In the genomic region with DNA sequence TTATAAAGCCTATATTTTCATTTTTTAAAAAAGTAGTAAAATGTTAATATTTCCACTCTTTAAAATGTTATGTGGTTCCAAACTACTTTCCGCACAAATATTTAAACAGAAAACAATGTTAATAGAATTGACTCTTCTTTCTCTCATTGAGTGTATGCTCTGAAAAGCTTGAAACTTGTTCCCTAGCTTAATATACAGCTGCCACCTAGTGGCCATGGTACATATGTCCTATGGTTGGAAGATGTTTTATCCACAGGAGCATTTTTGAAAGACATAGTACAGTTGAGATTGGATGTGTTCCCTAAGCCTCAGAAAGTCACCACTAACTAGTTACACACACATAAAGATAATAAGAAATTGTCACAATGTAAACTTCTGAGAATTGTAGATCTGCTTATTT, we compare ENCODE assay signal across 10 mouse cellular contexts. TPM values are rescaled to one million over a fixed set of nuclear protein-coding genes. Genes with fewer than 3 reads are reported as not detected.
DNase-seq lines count a peak whose midpoint lies in the region; ATAC-seq and TF ChIP-seq lines count a peak whose summit lies in the region.
"Had no signal": no experiment of that assay in that cellular context is flagged by ENCODE, and none has a peak within 500 bp of the region (broad histone marks: within the 10 kb centered on the region; RNA-seq: fewer than 3 reads in every experiment).

No protein-coding gene starts in this region.

- no peaks in the 10 kb centered on the region for H3K9me3 ChIP-seq in forebrain, embryonic 11.5 days (ENCODE audit: control insufficient read depth, low read length)
- H3K9me3 ChIP-seq in forebrain, embryonic 10.5 days = no peaks in the 10 kb centered on the region
- no peaks in the 10 kb centered on the region for H3K9me3 ChIP-seq in liver, embryonic 12.5 days (replicated peaks)
- no peaks in the 10 kb centered on the region for H3K9me3 ChIP-seq in embryonic facial prominence, embryonic 14.5 days (ENCODE audit: control insufficient read depth, low read length)
- H3K9me3 ChIP-seq in lung, postnatal 0 days (ENCODE audit: low read length) = no peaks in the 10 kb centered on the region
- H3K9me3 ChIP-seq: megakaryocyte, embryonic 14.5 days had no signal

- 0 out of 2 replicates have a peak, but pooled peaks have one; percentile 64 for ATAC-seq in forebrain, embryonic 11.5 days (replicated peaks; ENCODE audit: low FRiP score)
- ATAC-seq in liver, embryonic 12.5 days = no peak
- ATAC-seq in embryonic facial prominence, embryonic 14.5 days (ENCODE audit: low read depth) = no peak
- ATAC-seq in lung, postnatal 0 days = no peak
- ATAC-seq in activated CD4-positive, CD25-positive, alpha-beta regulatory T cell, adult 4 months = no peak

- WGBS in forebrain, embryonic 11.5 days = 51% methylated on average over 1 of the region's 1 CpGs
- 59% methylated on average over 1 of the region's 1 CpGs for WGBS in forebrain, embryonic 10.5 days
- 22% methylated on average over 1 of the region's 1 CpGs for WGBS in liver, embryonic 12.5 days (ENCODE audit: insufficient replicate concordance)
- 43% methylated on average over 1 of the region's 1 CpGs for WGBS in embryonic facial prominence, embryonic 14.5 days
- 34% methylated on average over 1 of the region's 1 CpGs for WGBS in lung, postnatal 0 days

- no peaks in the 10 kb centered on the region for H3K27me3 ChIP-seq in forebrain, embryonic 11.5 days (ENCODE audit: control insufficient read depth, insufficient read depth, low read length)
- no peaks in the 10 kb centered on the region for H3K27me3 ChIP-seq in forebrain, embryonic 10.5 days (ENCODE audit: poor library complexity, severe bottlenecking)
- H3K27me3 ChIP-seq in liver, embryonic 12.5 days (replicated peaks) = no peaks in the 10 kb centered on the region
- no peaks in the 10 kb centered on the region for H3K27me3 ChIP-seq in embryonic facial prominence, embryonic 14.5 days (replicated peaks; ENCODE audit: control insufficient read depth, insufficient read depth, low read length)
- no peaks in the 10 kb centered on the region for H3K27me3 ChIP-seq in lung, postnatal 0 days (replicated peaks; ENCODE audit: insufficient read depth, low read length)
- H3K27me3 ChIP-seq: megakaryocyte, embryonic 14.5 days had no signal

- no peak for TF ChIP-seq EP300 in lung, postnatal 0 days (IDR thresholded peaks at IDR 0.05)

- H3K36me3 ChIP-seq in forebrain, embryonic 11.5 days (ENCODE audit: control insufficient read depth, insufficient read depth, low read length) = no peaks in the 10 kb centered on the region
- H3K36me3 ChIP-seq in forebrain, embryonic 10.5 days (replicated peaks) = no peaks in the 10 kb centered on the region
- H3K36me3 ChIP-seq in liver, embryonic 12.5 days = no peaks in the 10 kb centered on the region
- H3K36me3 ChIP-seq in embryonic facial prominence, embryonic 14.5 days (ENCODE audit: control insufficient read depth, insufficient read depth, low read length) = no peaks in the 10 kb centered on the region
- no peaks in the 10 kb centered on the region for H3K36me3 ChIP-seq in lung, postnatal 0 days (ENCODE audit: insufficient read depth, low read length)

- peak; percentile 79 for TF ChIP-seq CTCF in lung, postnatal 0 days (IDR thresholded peaks at IDR 0.05)

- no peaks in the 10 kb centered on the region for H3K4me1 ChIP-seq in forebrain, embryonic 11.5 days (replicated peaks; ENCODE audit: control insufficient read depth, insufficient read depth, low read length)
- no peaks in the 10 kb centered on the region for H3K4me1 ChIP-seq in forebrain, embryonic 10.5 days
- H3K4me1 ChIP-seq in liver, embryonic 12.5 days = no peaks in the 10 kb centered on the region
- no peaks in the 10 kb centered on the region for H3K4me1 ChIP-seq in embryonic facial prominence, embryonic 14.5 days (ENCODE audit: control insufficient read depth, insufficient read depth, low read length)
- H3K4me1 ChIP-seq in lung, postnatal 0 days (ENCODE audit: insufficient read depth, low read depth, low read length) = no peaks in the 10 kb centered on the region
- H3K4me1 ChIP-seq: megakaryocyte, embryonic 14.5 days had no signal

- H3K4me2 ChIP-seq in forebrain, embryonic 11.5 days (ENCODE audit: low read depth, low read length, severe bottlenecking) = no peak overlapping the region
- H3K4me2 ChIP-seq in liver, embryonic 12.5 days = no peak overlapping the region
- H3K4me2 ChIP-seq in embryonic facial prominence, embryonic 14.5 days (ENCODE audit: low read depth, low read length) = no peak overlapping the region
- no peak overlapping the region for H3K4me2 ChIP-seq in lung, postnatal 0 days (replicated peaks; ENCODE audit: low read depth, low read length)

- H3K9ac ChIP-seq in forebrain, embryonic 11.5 days (ENCODE audit: low read length) = no peak overlapping the region
- no peak overlapping the region for H3K9ac ChIP-seq in liver, embryonic 12.5 days
- H3K9ac ChIP-seq in embryonic facial prominence, embryonic 14.5 days (ENCODE audit: low read depth, low read length) = no peak overlapping the region
- H3K9ac ChIP-seq in lung, postnatal 0 days (replicated peaks; ENCODE audit: low read depth) = no peak overlapping the region

- H3K27ac ChIP-seq in forebrain, embryonic 11.5 days (ENCODE audit: low read depth, low read length) = no peak overlapping the region
- no peak overlapping the region for H3K27ac ChIP-seq in forebrain, embryonic 10.5 days
- no peak overlapping the region for H3K27ac ChIP-seq in liver, embryonic 12.5 days
- H3K27ac ChIP-seq in embryonic facial prominence, embryonic 14.5 days (replicated peaks; ENCODE audit: low read depth, low read length) = no peak overlapping the region
- no peak overlapping the region for H3K27ac ChIP-seq in lung, postnatal 0 days (ENCODE audit: low read length)

- no peak for DNase-seq in forebrain, embryonic 11.5 days (ENCODE audit: low spot score)
- DNase-seq in forebrain, embryonic 10.5 days (ENCODE audit: extremely low spot score, low spot score) = no peak
- DNase-seq in liver (peak; percentile 14), MEL-GATA-1-ER (ENCODE audit: extremely low read depth, low read depth) (peak; percentile 19)
- DNase-seq in embryonic facial prominence, embryonic 14.5 days (ENCODE audit: low spot score) = peak; percentile 82
- peak; percentile 64 for DNase-seq in lung, postnatal 0 days (ENCODE audit: low spot score)

- no peak overlapping the region for H3K4me3 ChIP-seq in forebrain, embryonic 11.5 days (ENCODE audit: low read depth, low read length)
- no peak overlapping the region for H3K4me3 ChIP-seq in forebrain, embryonic 10.5 days
- H3K4me3 ChIP-seq in liver, embryonic 12.5 days = no peak overlapping the region
- no peak overlapping the region for H3K4me3 ChIP-seq in embryonic facial prominence, embryonic 14.5 days (ENCODE audit: low read depth, low read length)
- H3K4me3 ChIP-seq in lung, postnatal 0 days (ENCODE audit: low read depth, low read length) = no peak overlapping the region
- H3K4me3 ChIP-seq: megakaryocyte, embryonic 14.5 days had no signal

RNA-seq across cellular contexts. Expression of a gene that starts 11.7 kb away (rescaled TPM):
- polyA plus RNA-seq in forebrain, embryonic 11.5 days (2014; fragmentation: Nextera tagmentation; extraction: Ambion mirVana) = not detected in 2 replicates
- not detected in 2 replicates for polyA plus RNA-seq in forebrain, embryonic 10.5 days (2016; fragmentation: Nextera tagmentation; extraction: Ambion mirVana)
- not detected in 2 replicates for polyA plus RNA-seq in liver, embryonic 12.5 days (2016; fragmentation: Nextera tagmentation; extraction: Ambion mirVana)
- polyA plus RNA-seq in embryonic facial prominence, embryonic 14.5 days (2014; fragmentation: Nextera tagmentation; extraction: Ambion mirVana) = not detected in 2 replicates
- not detected in 2 replicates for polyA plus RNA-seq in lung, postnatal 0 days (2015; fragmentation: Nextera tagmentation; extraction: Ambion mirVana)
- polyA plus RNA-seq in activated CD4-positive, CD25-positive, alpha-beta regulatory T cell, adult 4 months (2017; shearing (Covaris generic)) = under 1 TPM in 1 of 2 experiments, not detected in 1; 0.29 TPM
- polyA plus RNA-seq: heart, embryonic 14.5 days had no signal

RNA-seq across cellular contexts. Expression of a gene that starts 22.0 kb away (rescaled TPM):
- not detected in 2 replicates for polyA plus RNA-seq in forebrain, embryonic 11.5 days (2014; fragmentation: Nextera tagmentation; extraction: Ambion mirVana)
- polyA plus RNA-seq in forebrain, embryonic 10.5 days (2016; fragmentation: Nextera tagmentation; extraction: Ambion mirVana) = not detected in 2 replicates
- not detected in 2 replicates for polyA plus RNA-seq in liver, embryonic 12.5 days (2016; fragmentation: Nextera tagmentation; extraction: Ambion mirVana)
- polyA plus RNA-seq in embryonic facial prominence, embryonic 14.5 days (2014; fragmentation: Nextera tagmentation; extraction: Ambion mirVana) = not detected in 2 replicates
- polyA plus RNA-seq in lung, postnatal 0 days (2015; fragmentation: Nextera tagmentation; extraction: Ambion mirVana) = not detected in 2 replicates
- not detected for polyA plus RNA-seq in activated CD4-positive, CD25-positive, alpha-beta regulatory T cell, adult 4 months (2017; shearing (Covaris generic))
- polyA plus RNA-seq: heart, embryonic 14.5 days had no signal

Comparison
In these comparisons a context has a peak if more than half of its experiments do, and no peak if none do; other contexts are left out.
1. DNase-seq: peak in liver (single experiment), MEL-GATA-1-ER (single experiment), embryonic facial prominence, embryonic 14.5 days (single experiment) and lung, postnatal 0 days (single experiment); none in forebrain, embryonic 11.5 days (single experiment) and forebrain, embryonic 10.5 days (single experiment).